Mouse (Mus musculus): ENCODE results near the gene Akt1s1. TPM values are rescaled to one million over a fixed set of nuclear protein-coding genes. Genes with fewer than 3 reads are reported as not detected.
A peak's percentile ranks its signal among the peaks of the same experiment; 100 is the strongest.

Gene Akt1s1
- 89.9 and 92.0 TPM in 2 replicates for polyA plus RNA-seq (2015; fragmentation: Nextera tagmentation; extraction: Ambion mirVana)

DNA sequence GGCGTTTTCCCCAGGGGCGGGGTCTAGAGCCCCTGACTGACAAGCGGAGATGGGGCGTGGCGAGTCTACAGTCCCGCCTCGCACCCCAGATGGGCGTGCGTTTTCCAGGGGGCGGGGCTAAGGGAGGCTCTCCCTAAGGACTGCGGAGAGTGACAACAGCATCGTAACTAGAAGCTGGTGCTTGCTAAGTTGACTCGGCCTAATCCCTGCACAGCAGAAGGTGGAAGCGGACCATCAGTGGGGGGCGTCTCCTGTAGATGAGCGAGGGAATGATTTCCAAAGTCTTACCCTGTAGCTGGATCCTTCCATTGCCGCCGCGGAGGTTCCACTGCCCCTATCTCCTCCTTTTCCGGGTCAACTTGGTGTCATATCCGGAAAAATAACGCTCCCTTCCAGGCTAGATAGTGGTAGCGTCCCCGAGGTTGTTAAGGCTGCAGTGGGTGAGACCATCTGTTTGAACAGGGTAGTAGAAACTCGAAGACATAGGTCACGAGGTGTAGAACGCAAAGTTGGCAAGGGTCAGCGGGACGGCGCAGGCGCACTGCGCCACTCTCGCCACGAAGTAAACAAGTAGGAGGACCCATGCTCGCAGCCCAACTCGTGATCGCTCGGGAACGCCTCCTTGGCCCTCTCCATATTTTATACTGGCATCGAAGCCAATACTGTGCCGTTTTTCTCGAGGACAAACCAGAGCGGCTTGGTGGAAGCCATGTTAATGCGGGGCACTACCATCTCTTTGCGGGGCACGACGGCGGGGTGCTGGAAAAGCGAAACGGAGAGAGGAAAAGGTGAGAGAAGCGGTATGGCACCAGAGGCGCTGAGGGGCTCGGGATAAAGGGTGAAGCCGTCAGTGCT lies at the start of gene Akt1s1, which contains the start of gene Tbc1d17:
Gene Akt1s1, plus strand, starts transcription at position 431 of the 855 bp plus-strand sequence.
Gene Tbc1d17, minus strand, starts transcription at position 519 of the 855 bp plus-strand sequence.
- peak; percentile 88 for ATAC-seq (ENCODE audit: low FRiP score)
- Histone ChIP-seq H3K9ac (replicated peaks) (peak within 1 kb of the TSS; percentile 80), H3K27me3 (replicated peaks) (no peaks in the 10 kb centered on the region), H3K27ac (replicated peaks) (peak within 1 kb of the TSS; percentile 100), H3K36me3 (peaks cover 41% of the 10 kb centered on the region), H3K4me3 (replicated peaks) (peak within 1 kb of the TSS; percentile 82), H3K4me2 (peak within 1 kb of the TSS; percentile 75), H3K4me1 (peaks cover 51% of the 10 kb centered on the region), H3K9me3 (replicated peaks) (no peaks in the 10 kb centered on the region)
- WGBS: under 1% methylated on average over 54 of the region's 54 CpGs

DNA sequence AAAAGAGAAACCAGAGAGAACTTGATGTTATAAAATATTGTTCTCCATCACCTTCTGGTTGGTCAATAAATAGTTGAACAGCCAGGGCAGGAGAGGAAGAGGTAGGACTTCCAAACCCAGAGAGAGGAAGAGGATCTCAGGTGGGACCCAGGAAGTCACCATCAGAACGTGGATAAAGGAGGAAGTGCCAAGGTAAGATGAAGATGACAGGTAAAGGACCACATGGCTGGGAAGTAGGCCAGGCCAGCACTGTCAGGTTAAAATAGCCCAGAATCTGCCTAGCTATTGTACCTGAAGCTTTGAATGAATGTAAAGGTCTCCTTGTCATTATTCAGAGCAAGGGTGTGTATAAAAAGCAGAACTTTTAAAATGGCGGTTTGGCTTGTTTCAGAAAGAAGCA lies 39.9 kb upstream of the Akt1s1 start:
- H3K4me3 ChIP-seq (replicated peaks): no peak overlapping the region
- H3K9ac ChIP-seq (replicated peaks): no peak overlapping the region
- no peaks in the 10 kb centered on the region for H3K36me3 ChIP-seq
- no peaks in the 10 kb centered on the region for H3K4me1 ChIP-seq
- no peak overlapping the region for H3K4me2 ChIP-seq
- WGBS: 82% methylated on average over 2 of the region's 2 CpGs
- no peaks in the 10 kb centered on the region for H3K9me3 ChIP-seq (replicated peaks)
- no peaks in the 10 kb centered on the region for H3K27me3 ChIP-seq (replicated peaks)
- ATAC-seq (ENCODE audit: low FRiP score): no peak
- H3K27ac ChIP-seq (replicated peaks): no peak overlapping the region

DNA sequence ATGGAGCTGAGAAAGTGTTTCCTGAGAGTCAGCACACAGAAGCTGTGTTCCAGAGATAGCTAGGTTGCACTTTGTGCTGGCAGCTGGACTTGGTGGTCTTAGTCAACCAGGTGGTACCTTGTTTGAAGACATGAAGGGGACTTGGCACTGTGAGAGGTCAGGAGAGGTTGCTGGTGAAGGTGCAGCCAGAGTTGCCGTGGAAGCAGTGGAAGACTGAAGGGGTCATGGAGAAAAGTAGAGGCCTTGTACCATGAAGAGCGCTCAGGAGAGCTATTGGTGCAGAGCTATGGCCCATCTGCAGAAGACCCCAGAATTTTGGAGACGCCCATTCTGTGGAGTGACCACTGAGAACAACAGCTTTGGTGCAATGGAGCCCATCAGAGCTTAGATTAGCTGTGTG lies 39.3 kb upstream of the Akt1s1 start:
- 90% methylated on average over 3 of the region's 3 CpGs for WGBS
- H3K27ac ChIP-seq (replicated peaks): no peak overlapping the region

DNA sequence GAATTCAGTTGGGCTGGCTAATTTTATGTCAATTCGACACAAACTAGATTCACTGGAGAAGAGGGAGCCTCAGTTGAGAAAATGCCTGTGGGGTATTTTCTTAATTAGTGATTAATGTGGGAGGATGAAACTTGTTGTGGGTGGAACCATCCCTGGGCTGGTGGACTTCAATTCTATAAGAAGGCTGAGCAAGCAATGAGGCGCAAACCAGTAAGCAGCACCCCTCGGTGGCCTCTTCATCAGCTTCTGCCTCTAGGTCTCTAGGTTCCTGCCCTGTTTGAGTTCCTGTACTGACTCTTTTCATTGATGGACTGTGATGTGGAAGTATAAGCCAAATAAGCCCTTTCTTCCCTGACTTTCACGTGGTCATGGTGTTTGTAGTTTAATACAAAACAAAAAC lies 38.4 kb upstream of the Akt1s1 start:
- peaks cover 7% of the 10 kb centered on the region for H3K4me1 ChIP-seq
- H3K4me3 ChIP-seq (replicated peaks): no peak overlapping the region
- ATAC-seq (ENCODE audit: low FRiP score): no peak
- no peak overlapping the region for H3K9ac ChIP-seq (replicated peaks)
- H3K27me3 ChIP-seq (replicated peaks): no peaks in the 10 kb centered on the region
- H3K9me3 ChIP-seq (replicated peaks): no peaks in the 10 kb centered on the region
- WGBS: 86% methylated on average over 4 of the region's 4 CpGs
- H3K36me3 ChIP-seq: no peaks in the 10 kb centered on the region
- H3K4me2 ChIP-seq: no peak overlapping the region
- no peak overlapping the region for H3K27ac ChIP-seq (replicated peaks)

More for the DNA sequence above, 39.3 kb upstream of the Akt1s1 start:
- no peak for ATAC-seq (ENCODE audit: low FRiP score)
- Histone ChIP-seq H3K9ac (replicated peaks) (no peak overlapping the region), H3K4me3 (replicated peaks) (no peak overlapping the region), H3K4me1 (no peaks in the 10 kb centered on the region), H3K4me2 (no peak overlapping the region), H3K27me3 (replicated peaks) (no peaks in the 10 kb centered on the region), H3K36me3 (no peaks in the 10 kb centered on the region), H3K9me3 (replicated peaks) (no peaks in the 10 kb centered on the region)

DNA sequence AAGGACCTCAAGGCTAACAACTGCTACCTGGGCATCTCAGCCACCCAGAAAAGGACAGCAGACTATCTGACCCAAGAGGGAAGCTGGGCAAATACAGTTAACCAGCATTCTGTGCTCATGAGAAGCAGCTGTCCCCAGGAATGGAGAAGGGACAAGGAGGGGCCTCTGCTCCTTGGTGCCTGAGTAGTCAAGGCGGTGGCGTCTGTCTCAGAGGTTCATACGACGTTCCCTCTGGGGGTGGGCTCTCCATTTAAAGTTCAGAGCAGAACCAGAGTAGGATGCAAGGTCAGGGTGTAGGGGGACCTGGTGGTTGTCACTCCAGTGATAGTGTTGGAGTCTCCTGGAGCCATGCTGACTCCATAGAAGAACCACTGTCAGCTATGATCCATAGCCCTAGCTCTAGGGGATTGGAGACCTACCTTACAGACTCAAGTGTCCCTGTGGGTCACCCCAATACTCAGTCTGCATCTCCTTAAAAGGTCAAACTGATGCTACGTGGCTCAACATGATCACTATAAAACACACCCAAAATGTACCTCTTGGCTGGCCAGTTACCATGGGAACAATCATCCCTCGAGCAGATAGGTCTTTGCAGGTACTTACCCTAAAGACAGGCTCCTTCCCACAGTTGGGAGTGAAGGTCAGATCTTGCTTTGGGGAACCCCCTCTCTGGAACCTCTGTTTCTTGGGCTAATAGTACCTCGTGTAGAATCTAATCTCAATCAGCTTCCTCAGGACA lies 37.8 kb upstream of the Akt1s1 start:
- no peak for ATAC-seq (ENCODE audit: low FRiP score)
- H3K27ac ChIP-seq (replicated peaks): no peak overlapping the region
- peaks cover 10% of the 10 kb centered on the region for H3K4me1 ChIP-seq
- H3K4me2 ChIP-seq: no peak overlapping the region
- H3K27me3 ChIP-seq (replicated peaks): no peaks in the 10 kb centered on the region
- H3K9me3 ChIP-seq (replicated peaks): no peaks in the 10 kb centered on the region
- no peaks in the 10 kb centered on the region for H3K36me3 ChIP-seq
- 93% methylated on average over 7 of the region's 7 CpGs for WGBS
- H3K9ac ChIP-seq (replicated peaks): no peak overlapping the region
- H3K4me3 ChIP-seq (replicated peaks): no peak overlapping the region

DNA sequence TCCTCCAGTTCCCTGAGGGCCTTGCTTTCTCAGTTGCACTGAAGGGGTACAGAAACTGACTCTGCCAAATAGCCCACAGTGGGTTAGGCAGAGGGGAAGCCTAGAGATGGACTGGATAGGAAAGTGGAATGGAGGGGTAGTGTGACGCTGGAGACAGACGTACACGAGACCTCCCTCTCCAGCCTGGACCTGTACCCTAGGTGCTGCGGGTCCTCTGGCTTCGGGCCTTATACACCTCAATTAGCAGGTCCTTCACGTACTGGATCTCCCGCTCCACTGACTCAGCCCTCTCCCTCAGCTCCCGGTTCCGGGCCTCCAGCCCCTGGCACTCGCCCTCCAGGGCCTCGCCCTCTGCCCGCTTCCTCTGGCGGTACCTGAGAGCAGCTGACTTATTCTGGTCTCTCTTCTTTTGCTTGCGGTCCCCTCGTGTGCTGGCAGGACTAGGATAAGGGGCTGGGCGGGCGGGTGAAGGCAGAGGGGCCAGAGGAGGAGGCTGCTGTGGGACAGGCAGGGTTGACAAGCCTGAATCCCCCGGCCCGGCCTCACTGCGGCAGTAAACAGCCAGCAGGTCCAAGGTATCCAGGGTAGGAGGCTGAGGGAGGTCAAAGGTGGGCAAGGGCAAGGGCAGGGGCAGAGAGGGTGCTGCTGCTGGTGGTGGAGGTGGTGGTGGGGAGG lies 36.0 kb upstream of the Akt1s1 start:
- H3K9ac ChIP-seq (replicated peaks): no peak overlapping the region
- H3K4me3 ChIP-seq (replicated peaks): no peak overlapping the region
- H3K27ac ChIP-seq (replicated peaks): no peak overlapping the region
- H3K4me2 ChIP-seq: no peak overlapping the region
- H3K27me3 ChIP-seq (replicated peaks): no peaks in the 10 kb centered on the region
- no peaks in the 10 kb centered on the region for H3K36me3 ChIP-seq
- no peak for ATAC-seq (ENCODE audit: low FRiP score)
- H3K4me1 ChIP-seq: peaks cover 19% of the 10 kb centered on the region
- H3K9me3 ChIP-seq (replicated peaks): no peaks in the 10 kb centered on the region
- 92% methylated on average over 20 of the region's 20 CpGs for WGBS

DNA sequence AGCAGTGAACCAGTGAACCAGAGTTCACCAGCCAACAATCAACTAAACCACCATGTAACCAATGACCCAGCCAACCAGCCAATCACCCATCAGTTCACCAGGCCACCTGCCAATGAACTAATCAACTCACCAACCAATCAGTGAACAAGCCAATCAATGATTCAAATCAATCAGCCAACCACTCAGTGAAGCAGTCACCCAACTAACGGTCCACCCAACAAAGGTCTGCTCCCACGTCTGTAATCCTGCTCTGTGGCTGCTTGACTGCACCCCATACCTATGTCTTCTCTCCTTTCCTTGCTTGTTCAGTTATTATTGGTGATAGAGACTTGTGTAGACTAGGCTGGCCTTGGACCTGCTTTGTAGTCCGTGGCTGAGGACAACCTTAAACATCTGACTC lies 34.8 kb upstream of the Akt1s1 start:
- Histone ChIP-seq H3K4me1 (peaks cover 31% of the 10 kb centered on the region), H3K4me2 (no peak overlapping the region), H3K4me3 (replicated peaks) (no peak overlapping the region), H3K9ac (replicated peaks) (no peak overlapping the region), H3K27me3 (replicated peaks) (no peaks in the 10 kb centered on the region), H3K27ac (replicated peaks) (no peak overlapping the region), H3K36me3 (no peaks in the 10 kb centered on the region), H3K9me3 (replicated peaks) (no peaks in the 10 kb centered on the region)
- ATAC-seq (ENCODE audit: low FRiP score): no peak
- WGBS: 91% methylated on average over 3 of the region's 3 CpGs

DNA sequence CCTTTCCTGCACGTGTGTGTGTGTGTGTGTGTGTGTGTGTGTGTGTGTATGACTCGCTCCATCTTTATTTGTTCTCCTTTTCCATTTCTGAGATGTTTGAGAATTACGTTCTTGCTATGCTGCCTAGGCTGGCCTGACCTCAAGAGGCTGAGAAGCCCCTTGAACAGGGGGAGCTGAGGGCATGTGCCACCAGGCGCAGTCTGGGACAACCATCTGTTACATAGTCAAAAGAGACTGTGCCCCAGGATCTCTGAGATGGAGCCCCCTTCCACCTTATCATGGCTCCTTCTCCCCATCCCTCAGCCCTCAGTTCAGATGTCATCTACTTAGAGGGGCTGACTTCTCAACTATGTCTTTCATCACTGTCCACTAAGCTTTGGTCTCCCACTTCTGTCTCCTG lies 34.4 kb upstream of the Akt1s1 start:
- Histone ChIP-seq H3K4me3 (replicated peaks) (no peak overlapping the region), H3K9ac (replicated peaks) (no peak overlapping the region), H3K4me1 (peaks cover 36% of the 10 kb centered on the region), H3K27ac (replicated peaks) (no peak overlapping the region), H3K36me3 (no peaks in the 10 kb centered on the region), H3K4me2 (no peak overlapping the region), H3K27me3 (replicated peaks) (no peaks in the 10 kb centered on the region), H3K9me3 (replicated peaks) (no peaks in the 10 kb centered on the region)
- ATAC-seq (ENCODE audit: low FRiP score): no peak
- 93% methylated on average over 4 of the region's 4 CpGs for WGBS

DNA sequence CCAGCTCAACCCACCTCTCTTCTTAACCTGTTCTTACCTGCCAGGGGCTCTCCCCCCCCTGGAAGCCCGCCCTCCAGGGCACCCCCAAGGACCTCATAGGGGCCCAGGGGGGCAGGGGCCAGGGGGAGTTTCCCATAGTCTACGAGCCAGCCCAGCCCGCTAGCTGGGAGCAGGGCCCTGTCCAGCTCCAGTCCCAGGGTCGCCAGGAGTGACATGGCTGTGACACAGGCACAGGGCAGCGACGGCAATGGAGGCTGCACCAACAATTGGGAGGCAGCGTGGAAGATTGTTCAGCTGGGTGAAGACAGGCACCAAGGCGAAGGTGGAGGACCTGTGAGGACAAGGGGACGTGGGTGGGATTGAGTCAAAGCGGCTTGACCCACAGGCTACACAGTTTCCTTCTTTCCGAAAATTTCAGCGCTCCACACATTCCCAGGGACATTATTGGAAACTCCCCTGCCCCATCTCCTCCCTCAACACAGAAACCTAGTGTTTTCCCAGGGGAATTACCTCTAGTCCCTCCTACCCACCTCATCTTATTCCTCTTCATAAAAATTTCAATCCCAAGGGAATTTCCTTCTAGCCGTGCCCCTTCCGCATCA lies 33.7 kb upstream of the Akt1s1 start:
- no peaks in the 10 kb centered on the region for H3K27me3 ChIP-seq (replicated peaks)
- no peak; the same call in 1 of the 2 replicates for ATAC-seq (ENCODE audit: low FRiP score)
- H3K4me3 ChIP-seq (replicated peaks): peak overlapping the region; percentile 99
- peaks cover 42% of the 10 kb centered on the region for H3K4me1 ChIP-seq
- 26% methylated on average over 14 of the region's 14 CpGs for WGBS
- no peaks in the 10 kb centered on the region for H3K9me3 ChIP-seq (replicated peaks)
- H3K9ac ChIP-seq (replicated peaks): peak overlapping the region; percentile 85; the same call in 1 of the 2 replicates
- peak overlapping the region; percentile 63 for H3K4me2 ChIP-seq
- peak overlapping the region; percentile 95 for H3K27ac ChIP-seq (replicated peaks)
- H3K36me3 ChIP-seq: no peaks in the 10 kb centered on the region

DNA sequence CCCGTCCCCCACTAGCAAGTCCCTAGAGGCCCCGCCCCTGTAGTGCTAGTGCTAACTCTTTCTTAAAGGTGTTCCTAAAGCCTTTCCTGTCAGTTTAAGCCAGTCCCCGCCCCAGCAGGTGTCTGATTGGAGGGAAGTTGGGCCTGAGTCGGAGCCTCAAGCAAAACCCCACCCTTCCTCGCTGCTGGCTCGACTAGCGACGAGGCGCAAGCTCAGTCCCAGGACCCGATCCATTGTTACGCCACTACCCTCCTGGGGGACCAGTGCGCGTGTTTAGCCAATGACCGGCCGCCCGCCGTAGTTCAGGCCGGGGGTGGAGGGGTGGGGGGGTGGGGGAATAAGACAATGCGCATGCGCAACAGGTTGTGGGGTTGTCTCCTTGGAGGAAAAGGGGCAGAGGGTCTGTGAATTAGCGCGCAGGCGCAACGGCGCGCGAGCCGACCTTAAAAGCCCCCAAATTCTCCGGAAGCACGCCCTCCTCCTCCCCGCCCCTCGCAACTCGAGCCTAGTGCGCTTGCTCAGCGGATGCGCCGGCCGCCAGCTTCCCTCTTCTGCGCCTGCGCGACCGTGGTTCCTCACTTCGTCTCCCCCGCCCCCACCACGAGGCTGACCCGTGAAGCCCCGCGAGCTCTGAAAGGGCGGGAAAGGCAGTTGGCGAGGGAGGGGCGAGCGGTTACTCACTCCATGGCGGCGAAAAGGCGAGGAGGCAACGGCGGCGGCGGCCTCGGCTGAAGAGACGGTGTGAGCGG lies 32.9 kb upstream of the Akt1s1 start, which contains the start of the genes Nup62 and Il4i1:
Gene Nup62, plus strand, starts transcription at position 368 of the 749 bp plus-strand sequence.
Gene Il4i1, plus strand, starts transcription at position 667 of the 749 bp plus-strand sequence.
- WGBS: under 1% methylated on average over 52 of the region's 62 CpGs
- Histone ChIP-seq H3K27ac (replicated peaks) (peak within 1 kb of the TSS; percentile 95), H3K36me3 (no peaks in the 10 kb centered on the region), H3K9ac (replicated peaks) (peak within 1 kb of the TSS; percentile 85), H3K9me3 (replicated peaks) (no peaks in the 10 kb centered on the region), H3K4me2 (peak within 1 kb of the TSS; percentile 63), H3K27me3 (replicated peaks) (no peaks in the 10 kb centered on the region), H3K4me1 (peaks cover 48% of the 10 kb centered on the region), H3K4me3 (replicated peaks) (peak within 1 kb of the TSS; percentile 99)
- ATAC-seq (ENCODE audit: low FRiP score): peak; percentile 93
